Mouse (Mus musculus) CH12.LX (cell line): ENCODE data around the gene Dner. TPM values are rescaled to one million over a fixed set of nuclear protein-coding genes. Genes with fewer than 3 reads are reported as not detected.

Experiments used
- DNase-seq: peaks from one replicate; pipeline ENCODE4 v3.0.0-alpha.2; 2013; ENCODE audit errors: extremely low read depth
- H3K27ac ChIP-seq: 2 replicates; pipeline ENCODE4 v1.5.1; 2012; ENCODE audit warnings: low read depth, mild to moderate bottlenecking, control low read depth, moderate library complexity; ENCODE audit not compliant: insufficient read depth
- H3K27me3 ChIP-seq: replicated peaks from 2 replicates; pipeline ENCODE3; 2012; ENCODE audit warnings: inconsistent platforms
- H3K36me3 ChIP-seq, 2 experiments: replicated peaks in 1 of 2; 2 replicates each; pipeline versions ENCODE3 to v1.6.1; 2012; ENCODE audit warnings: inconsistent platforms in 1 of 2, low read length in 1 of 2, mild to moderate bottlenecking in 1 of 2, mixed read lengths in 1 of 2, moderate library complexity in 1 of 2; ENCODE audit not compliant: control insufficient read depth in 1 of 2, insufficient read depth in 1 of 2
- H3K4me1 ChIP-seq, 2 experiments: 2 replicates each; pipeline ENCODE4 v1.6.1; 2012; ENCODE audit warnings: inconsistent platforms in 1 of 2, moderate library complexity in 1 of 2; ENCODE audit not compliant: insufficient read depth in 2 of 2, control insufficient read depth in 1 of 2
- H3K4me2 ChIP-seq: 2 replicates; pipeline ENCODE4 v1.6.1; 2012; ENCODE audit warnings: low read depth, mild to moderate bottlenecking, control low read depth; ENCODE audit not compliant: poor library complexity, insufficient read depth, severe bottlenecking
- H3K4me3 ChIP-seq, 3 experiments: fragments of 150-350 bp in 1 of 3; sonication (generic) in 1 of 3; replicated peaks in 1 of 3; 2 replicates each; pipeline versions ENCODE3 to v1.5.1; 2011 to 2012; ENCODE audit warnings: low read depth in 2 of 3, low read length in 2 of 3, mild to moderate bottlenecking in 2 of 3, moderate library complexity in 2 of 3, control low read depth in 1 of 3, improper control_type of control experiment in 1 of 3, inconsistent platforms in 1 of 3, mixed read lengths in 1 of 3; ENCODE audit not compliant: poor library complexity in 1 of 3
- H3K79me2 ChIP-seq: replicated peaks from 2 replicates; pipeline ENCODE4 v1.6.1; 2012; ENCODE audit warnings: mild to moderate bottlenecking, moderate library complexity; ENCODE audit not compliant: control insufficient read depth, poor library complexity, insufficient read depth, severe bottlenecking; ENCODE audit errors: extremely low read depth
- H3K9ac ChIP-seq: 2 replicates; pipeline ENCODE4 v1.6.1; 2012; ENCODE audit warnings: low read depth, mild to moderate bottlenecking, control low read depth, moderate library complexity; ENCODE audit not compliant: insufficient read depth
- H3K9me3 ChIP-seq: replicated peaks from 2 replicates; pipeline ENCODE3; 2012; ENCODE audit warnings: low read length, inconsistent platforms, mixed read lengths
- BHLHE40 ChIP-seq: IDR thresholded peaks from 2 replicates; pipeline ENCODE4 v1.6.1; 2011; ENCODE audit warnings: mild to moderate bottlenecking, low read depth, low read length, improper control_type of control experiment
- CHD2 ChIP-seq: IDR thresholded peaks from 2 replicates; pipeline ENCODE4 v1.6.1; 2011; ENCODE audit warnings: low read length, improper control_type of control experiment
- CTCF ChIP-seq, 2 experiments: IDR thresholded peaks in 1 of 2; conservative IDR thresholded peaks in 1 of 2; 2 replicates each; pipeline ENCODE4 v1.5.1; 2011 to 2012; ENCODE audit warnings: low read depth in 2 of 2, low read length in 2 of 2, improper control_type of control experiment in 1 of 2, inconsistent platforms in 1 of 2, mild to moderate bottlenecking in 1 of 2, moderate library complexity in 1 of 2
- E2F4 ChIP-seq: IDR thresholded peaks from 2 replicates; pipeline ENCODE4 v1.6.1; 2011; ENCODE audit warnings: low read depth, low read length, improper control_type of control experiment; ENCODE audit not compliant: insufficient replicate concordance
- ELF1 ChIP-seq: IDR thresholded peaks from 2 replicates; pipeline ENCODE4 v1.6.1; 2014; ENCODE audit warnings: low read depth, mild to moderate bottlenecking, inconsistent platforms, low read length, improper control_type of control experiment
- EP300 ChIP-seq: IDR thresholded peaks from 2 replicates; pipeline ENCODE4 v1.6.1; 2011; ENCODE audit warnings: low read length, improper control_type of control experiment
- GABPA ChIP-seq: IDR thresholded peaks from 2 replicates; pipeline ENCODE4 v1.6.1; 2012; ENCODE audit warnings: low read depth, low read length, improper control_type of control experiment, inconsistent platforms; ENCODE audit not compliant: insufficient replicate concordance
- HCFC1 ChIP-seq: IDR thresholded peaks from 2 replicates; pipeline ENCODE4 v1.6.1; 2012; ENCODE audit warnings: low read depth, mild to moderate bottlenecking, inconsistent platforms, low read length, improper control_type of control experiment
- IRF4 ChIP-seq: IDR thresholded peaks from 2 replicates; pipeline ENCODE4 v1.6.1; 2014; ENCODE audit warnings: low read depth, mild to moderate bottlenecking, inconsistent platforms, low read length, improper control_type of control experiment
- JUND ChIP-seq: conservative IDR thresholded peaks from 2 replicates; pipeline ENCODE4 v1.6.1; 2011; ENCODE audit warnings: low read depth, low read length, improper control_type of control experiment
- MAFK ChIP-seq: IDR thresholded peaks from 2 replicates; pipeline ENCODE4 v1.6.1; 2011; ENCODE audit warnings: low read length, improper control_type of control experiment; ENCODE audit not compliant: insufficient replicate concordance
- MAX ChIP-seq: IDR thresholded peaks from 2 replicates; pipeline ENCODE4 v1.6.1; 2011; ENCODE audit warnings: low read length, improper control_type of control experiment
- MAZ ChIP-seq: IDR thresholded peaks from 2 replicates; pipeline ENCODE4 v1.6.1; 2012; ENCODE audit warnings: low read depth, mild to moderate bottlenecking, inconsistent platforms, low read length, improper control_type of control experiment, moderate library complexity
- MXI1 ChIP-seq: IDR thresholded peaks from 2 replicates; pipeline ENCODE4 v1.6.1; 2011; ENCODE audit warnings: mild to moderate bottlenecking, low read depth, low read length, improper control_type of control experiment
- NELFE ChIP-seq: IDR thresholded peaks from 2 replicates; pipeline ENCODE4 v1.6.1; 2011; ENCODE audit warnings: low read depth, low read length, improper control_type of control experiment
- PAX5 ChIP-seq: IDR thresholded peaks from 2 replicates; pipeline ENCODE4 v1.6.1; 2012; ENCODE audit warnings: low read length, inconsistent platforms, mixed read lengths
- POLR2AphosphoS2 ChIP-seq: IDR thresholded peaks from 2 replicates; pipeline ENCODE4 v1.6.1; 2011; ENCODE audit warnings: low read depth, low read length, improper control_type of control experiment
- RAD21 ChIP-seq: IDR thresholded peaks from 2 replicates; pipeline ENCODE4 v1.6.1; 2011; ENCODE audit warnings: low read depth, mild to moderate bottlenecking, low read length, improper control_type of control experiment, moderate library complexity
- RCOR1 ChIP-seq: conservative IDR thresholded peaks from 2 replicates; pipeline ENCODE4 v1.6.1; 2012; ENCODE audit warnings: low read depth, mild to moderate bottlenecking, inconsistent platforms, low read length, improper control_type of control experiment
- SIN3A ChIP-seq: IDR thresholded peaks from 2 replicates; pipeline ENCODE4 v1.6.1; 2012; ENCODE audit warnings: low read length, improper control_type of control experiment, inconsistent platforms
- SMC3 ChIP-seq: IDR thresholded peaks from 2 replicates; pipeline ENCODE4 v1.6.1; 2011; ENCODE audit warnings: low read depth, low read length, improper control_type of control experiment
- TCF12 ChIP-seq: IDR thresholded peaks from 2 replicates; pipeline ENCODE4 v1.6.1; 2014; ENCODE audit warnings: low read depth, mild to moderate bottlenecking, inconsistent platforms, low read length, improper control_type of control experiment
- UBTF ChIP-seq: IDR thresholded peaks from 2 replicates; pipeline ENCODE4 v1.6.1; 2012; ENCODE audit warnings: low read depth, mild to moderate bottlenecking, inconsistent platforms, low read length, improper control_type of control experiment, moderate library complexity
- USF1 ChIP-seq: IDR thresholded peaks from 2 replicates; pipeline ENCODE4 v1.6.1; 2014; ENCODE audit warnings: low read depth, mild to moderate bottlenecking, inconsistent platforms, low read length, improper control_type of control experiment
- USF2 ChIP-seq: conservative IDR thresholded peaks from 2 replicates; pipeline ENCODE4 v1.6.1; 2011; ENCODE audit warnings: low read depth, low read length, improper control_type of control experiment
- ZKSCAN1 ChIP-seq: IDR thresholded peaks from 2 replicates; pipeline ENCODE4 v1.6.1; 2012; ENCODE audit warnings: low read depth, inconsistent platforms, low read length, improper control_type of control experiment, borderline replicate concordance
- ZNF384 ChIP-seq: IDR thresholded peaks from 2 replicates; pipeline ENCODE4 v1.6.1; 2012; ENCODE audit warnings: low read depth, low read length, improper control_type of control experiment, inconsistent platforms
- dilution Hi-C: fragments of 300-500 bp; cut with MboI; formaldehyde crosslinking; loops from 2 replicates; pipeline ENCODE4 v1.14.3; 2020; ENCODE audit warnings: low sequenced_read_pairs; ENCODE audit not compliant: extremely low pct_unique_long_range_greater_than_20kb, extremely low pct_ligation_motif_present
- in situ Hi-C: fragments of 300-500 bp; cut with MboI; formaldehyde crosslinking; loops from 3 replicates; pipeline ENCODE4 v1.14.3; 2019; ENCODE audit warnings: low sequenced_read_pairs, low pct_ligation_motif_present, low pct_unique_long_range_greater_than_20kb, mixed read lengths
- polyA plus RNA-seq: library from polyadenylated mRNA; unstranded; fragments of >175 nt; gene quantifications from 2 replicates; pipeline ENCODE4 v1.2.1, GENCODE M21; 2012; ENCODE audit warnings: low read depth; ENCODE audit not compliant: insufficient read length
- total RNA-seq, 2 experiments: library from RNA; depleted of rRNA; stranded (reverse); fragments of 300-350 nt in 1 of 2; fragments of >200 nt in 1 of 2; gene quantifications; 2 replicates each; pipeline ENCODE4 v1.2.3; 2012 to 2014

Gene Dner
- total and polyA plus RNA-seq, 3 experiments = not detected

DNA sequence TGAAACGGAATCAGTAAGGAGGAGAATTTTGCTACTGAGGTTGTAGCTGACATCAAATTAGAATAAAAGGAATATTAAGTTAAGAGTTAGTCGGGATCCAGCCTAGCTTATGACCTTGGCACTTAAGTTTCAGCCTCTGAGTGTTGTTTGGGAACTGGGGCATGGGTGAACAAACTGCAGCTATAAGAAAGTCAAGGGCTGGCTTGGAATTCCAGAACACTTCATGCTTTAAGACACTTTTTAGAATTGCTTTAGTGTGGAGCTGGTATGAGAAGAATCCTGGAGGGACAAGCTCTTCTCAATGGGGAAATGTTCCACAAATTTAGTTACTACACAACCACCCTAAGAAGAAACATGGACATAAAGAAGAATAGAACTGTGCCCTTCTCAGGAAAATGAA, 223.8 kb downstream of the Dner start:
- no peak for TF ChIP-seq ZNF384
- no peak for TF ChIP-seq ZKSCAN1
- DNase-seq = no peak
- Histone ChIP-seq H3K36me3 (no peaks in the 10 kb centered on the region), H3K4me2 (no peak overlapping the region), H3K9ac (no peak overlapping the region), H3K4me1 (no peaks in the 10 kb centered on the region), H3K9me3 (no peaks in the 10 kb centered on the region), H3K27ac (no peak overlapping the region), H3K4me3 (no peak overlapping the region), H3K27me3 (no peaks in the 10 kb centered on the region), H3K79me2 (no peaks in the 10 kb centered on the region)
- in situ Hi-C loops (no loop called here), dilution Hi-C loops (no loop called here)

DNA sequence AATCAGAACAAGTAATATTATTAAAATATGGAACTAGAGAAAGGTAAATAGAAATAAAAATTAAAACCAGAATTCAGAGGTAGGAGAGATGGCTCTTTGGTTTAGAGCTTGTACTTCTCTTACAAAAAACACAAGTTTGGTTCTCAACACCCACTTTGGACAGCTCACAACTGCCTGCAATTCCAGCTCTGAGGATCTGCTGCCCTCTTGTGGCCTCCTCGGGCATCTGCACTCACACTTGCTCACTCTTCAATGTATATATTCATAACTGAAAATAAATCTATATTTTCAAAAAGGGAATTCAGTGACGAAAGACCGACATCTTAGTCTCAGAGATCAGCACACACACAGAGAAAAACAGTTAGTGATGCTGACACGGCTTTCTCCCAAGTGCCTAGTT, 225.7 kb downstream of the Dner start:
- Histone ChIP-seq H3K9ac (no peak overlapping the region), H3K27ac (no peak overlapping the region), H3K4me1 (no peaks in the 10 kb centered on the region), H3K4me3 (no peak overlapping the region), H3K4me2 (no peak overlapping the region), H3K9me3 (no peaks in the 10 kb centered on the region), H3K27me3 (no peaks in the 10 kb centered on the region), H3K79me2 (no peaks in the 10 kb centered on the region), H3K36me3 (no peaks in the 10 kb centered on the region)
- dilution Hi-C loops (no loop called here), in situ Hi-C loops (no loop called here)
- no peak for TF ChIP-seq JUND
- TF ChIP-seq IRF4 = no peak
- TF ChIP-seq CTCF (conservative IDR thresholded peaks at IDR 0.05 in 1 of 2, IDR thresholded peaks at IDR 0.05 in 1 of 2; ENCODE audit: low read depth in 2 of 2, low read length in 2 of 2) = peak; percentile 45 to 52; a peak in 3 of 4 replicates
- peak; percentile 36; the same call in 1 of the 2 replicates for TF ChIP-seq SMC3
- TF ChIP-seq SIN3A = no peak
- no peak for TF ChIP-seq MXI1
- TF ChIP-seq MAFK = no peak
- no peak for TF ChIP-seq ELF1
- no peak for TF ChIP-seq ZKSCAN1
- TF ChIP-seq RAD21 = peak; percentile 48
- peak; percentile 6 for DNase-seq

DNA sequence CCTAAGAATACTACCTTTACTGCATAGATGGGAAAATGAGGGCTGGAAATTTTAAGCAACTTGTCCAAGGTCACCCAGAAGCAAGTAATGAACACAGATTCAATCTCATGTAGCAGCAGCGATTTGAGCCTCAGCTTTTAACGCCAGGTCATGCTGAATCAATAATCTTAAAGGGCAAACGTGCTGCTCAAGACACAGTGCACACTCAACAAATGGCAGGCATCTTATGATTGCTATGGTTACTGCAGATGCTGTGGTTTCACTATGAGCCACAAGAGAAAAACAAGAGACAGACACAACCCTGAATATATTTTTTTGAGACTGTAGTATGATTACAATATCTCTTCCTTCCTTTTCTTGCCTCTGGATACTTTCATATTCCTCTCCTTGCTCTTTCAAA, 228.4 kb downstream of the Dner start:
- Histone ChIP-seq H3K27me3 (no peaks in the 10 kb centered on the region), H3K36me3 (no peaks in the 10 kb centered on the region), H3K9ac (no peak overlapping the region), H3K9me3 (no peaks in the 10 kb centered on the region), H3K27ac (no peak overlapping the region), H3K4me2 (no peak overlapping the region), H3K4me3 (no peak overlapping the region), H3K4me1 (no peaks in the 10 kb centered on the region), H3K79me2 (no peaks in the 10 kb centered on the region)
- no peak for DNase-seq
- TF ChIP-seq ELF1 = no peak
- no peak for TF ChIP-seq PAX5
- no peak for TF ChIP-seq UBTF
- TF ChIP-seq BHLHE40 = no peak
- TF ChIP-seq E2F4 = no peak
- TF ChIP-seq POLR2AphosphoS2 = no peak
- TF ChIP-seq GABPA = no peak
- no peak for TF ChIP-seq RCOR1
- no peak for TF ChIP-seq EP300
- no peak for TF ChIP-seq HCFC1
- TF ChIP-seq USF2 = no peak
- TF ChIP-seq NELFE = no peak
- no peak for TF ChIP-seq MAZ
- TF ChIP-seq USF1 = no peak
- TF ChIP-seq TCF12 = no peak
- TF ChIP-seq MAX = no peak
- no peak for TF ChIP-seq CHD2
- in situ Hi-C loops (no loop called here), dilution Hi-C loops (no loop called here)
